Mouse (Mus musculus): Measurements from ENCODE around the gene Insig1.

Gene Insig1

DNA sequence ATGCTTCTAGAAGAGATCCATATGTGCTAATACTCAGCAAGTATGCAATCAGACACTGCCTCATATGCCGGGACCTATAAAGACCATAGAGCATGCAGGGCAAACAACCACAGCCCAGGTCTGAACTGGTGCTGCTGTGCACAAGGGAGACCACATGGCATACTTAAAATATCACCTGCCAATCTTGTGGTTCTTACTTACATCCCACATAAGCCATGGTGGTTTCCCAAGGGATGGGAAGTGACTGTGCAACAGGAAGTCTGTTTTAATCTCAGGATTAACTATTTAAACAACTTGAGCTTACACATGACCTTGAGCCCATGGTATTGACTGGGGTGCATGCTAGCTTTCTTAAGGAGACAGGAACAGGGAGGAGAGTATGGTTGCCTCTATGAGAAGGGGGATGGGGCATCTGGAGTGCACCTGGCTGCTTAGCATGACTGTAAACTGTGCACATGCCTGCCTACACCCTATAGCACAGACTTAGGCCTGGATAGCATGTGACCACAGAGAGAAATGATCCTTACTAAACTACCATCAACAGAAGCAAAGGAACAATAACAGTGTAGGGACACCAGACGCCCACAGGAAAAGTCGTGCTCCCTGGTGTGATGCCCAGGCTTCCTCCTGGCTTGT is 7.1 kb upstream of the Insig1 start:
- no peak for DNase-seq (ENCODE audit: extremely low read depth, low read depth, low spot score)

DNA sequence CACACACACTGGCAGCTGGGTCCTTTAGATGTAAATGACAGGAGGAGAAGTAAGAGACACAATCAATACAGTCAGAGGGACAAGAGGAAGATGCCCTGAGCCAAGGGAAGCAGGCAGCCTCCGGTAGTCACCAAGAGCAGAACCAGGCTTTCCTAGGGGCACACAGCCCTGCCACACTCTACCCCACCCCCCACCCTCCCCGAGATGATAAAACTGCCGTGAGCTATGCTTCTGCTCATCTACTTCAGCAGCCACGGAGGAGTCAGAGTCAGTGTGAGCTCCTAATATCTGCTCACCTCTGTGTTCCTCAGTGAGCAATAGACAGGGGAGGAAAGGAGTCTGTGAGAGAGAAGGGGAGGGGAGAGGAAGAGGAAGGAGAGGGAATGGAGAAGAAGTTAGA is 5.9 kb upstream of the Insig1 start:
- DNase-seq (ENCODE audit: extremely low read depth, low read depth, low spot score), result no peak

- no peak for DNase-seq (ENCODE audit: extremely low read depth, low read depth, low spot score)
Measured at GRCm38 (mm10) chr5:28066311-28066710, 4.9 kb upstream of the Insig1 start.

GRCm38 (mm10) chr5:28070149-28070827 is 875 bp upstream of the Insig1 start:
- no peak for DNase-seq (ENCODE audit: extremely low read depth, low read depth, low spot score)

GRCm38 (mm10) chr5:28071456-28072223 is 477 bp downstream of the Insig1 start:
- DNase-seq (ENCODE audit: extremely low read depth, low read depth, low spot score), result no peak

GRCm38 (mm10) chr5:28079431-28079830 is 8.3 kb downstream of the Insig1 start:
- DNase-seq (ENCODE audit: extremely low read depth, low read depth, low spot score), result no peak

DNA sequence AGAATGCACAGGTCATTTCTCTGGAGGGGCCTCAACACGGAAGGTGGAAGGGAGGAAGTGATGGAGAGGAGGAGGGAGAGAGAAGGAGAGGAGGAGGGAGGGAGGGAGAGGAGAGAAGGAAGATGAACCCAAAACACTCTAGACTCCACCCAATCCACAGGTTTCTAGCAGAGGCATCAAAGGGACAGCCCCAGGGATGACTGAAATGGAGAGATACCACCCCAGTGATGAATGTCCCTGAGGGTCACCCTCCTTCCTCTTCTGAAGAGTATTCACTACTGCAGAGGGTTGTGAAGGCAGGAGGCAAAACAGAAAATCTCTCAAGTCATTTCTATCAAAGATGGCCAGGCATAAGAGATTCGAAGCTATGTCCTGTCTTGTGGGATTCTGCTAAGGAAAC is 10.0 kb downstream of the Insig1 start:
- DNase-seq (ENCODE audit: extremely low read depth, low read depth, low spot score), result no peak

DNA sequence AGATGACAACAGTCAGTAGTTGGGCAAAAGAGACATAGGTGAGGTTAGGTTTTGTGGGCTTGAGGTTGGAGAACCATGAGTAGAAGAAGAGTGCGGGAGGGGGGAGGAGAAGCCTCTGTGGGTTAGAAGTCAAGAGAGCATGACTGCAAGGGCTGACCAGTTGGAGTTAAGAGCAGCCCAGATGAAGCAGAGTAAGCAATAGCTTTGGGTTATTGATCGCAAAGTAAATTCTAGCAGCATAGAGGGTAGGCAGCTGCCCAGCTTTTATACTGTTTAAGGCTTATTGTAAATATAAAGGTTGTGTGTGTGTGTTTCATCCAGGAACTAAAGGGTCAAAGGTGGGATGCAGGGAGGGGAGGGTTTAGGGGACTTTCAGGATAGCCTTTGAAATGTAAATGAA is 10.7 kb downstream of the Insig1 start:
- no peak for DNase-seq (ENCODE audit: extremely low read depth, low read depth, low spot score)

DNA sequence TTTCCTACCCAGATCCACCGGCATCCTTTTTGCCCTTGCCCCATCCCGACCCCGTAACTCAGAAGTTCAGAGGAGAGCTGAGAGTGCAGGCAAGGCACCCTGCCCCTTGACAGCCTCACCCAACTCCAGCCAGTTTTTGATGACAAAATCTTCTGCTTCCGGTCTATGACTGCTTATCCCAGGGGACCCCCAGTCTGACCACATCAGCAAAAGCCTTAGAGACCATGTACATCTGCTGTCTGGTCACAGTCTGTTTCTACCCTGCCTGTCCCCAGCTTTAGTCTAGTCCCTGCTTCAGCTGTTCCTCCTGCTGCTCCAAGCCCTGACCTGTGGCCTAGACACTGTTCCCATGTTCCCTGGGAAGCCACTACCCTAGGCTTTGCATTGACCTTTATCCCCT is 11.1 kb downstream of the Insig1 start:
- DNase-seq (ENCODE audit: extremely low read depth, low read depth, low spot score), result no peak

DNA sequence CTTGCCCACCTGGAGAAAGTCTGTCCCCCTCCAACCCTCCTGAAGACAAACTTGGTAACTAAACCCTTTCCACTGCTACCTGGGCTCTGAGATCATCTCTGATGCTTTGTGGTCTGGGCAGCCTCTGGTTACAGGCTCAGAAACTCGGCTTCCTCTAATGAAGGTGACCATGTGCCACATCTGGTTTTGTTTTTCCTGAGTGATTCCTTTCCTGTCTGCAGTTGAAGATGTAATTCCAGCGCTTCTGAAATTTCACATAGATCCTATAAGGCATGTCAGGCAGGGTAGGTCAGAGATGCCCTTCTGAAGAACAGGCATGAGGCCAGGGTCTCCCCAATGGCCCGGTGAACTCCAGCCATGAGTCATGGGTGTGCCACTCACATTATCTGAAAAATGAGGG is 11.6 kb downstream of the Insig1 start:
- no peak for DNase-seq (ENCODE audit: extremely low read depth, low read depth, low spot score)

- DNase-seq (ENCODE audit: extremely low read depth, low read depth, low spot score), result no peak
Measured at GRCm38 (mm10) chr5:28084743-28085142, 13.6 kb downstream of the Insig1 start.

- no peak for DNase-seq (ENCODE audit: extremely low read depth, low read depth, low spot score)
Measured at GRCm38 (mm10) chr5:28090547-28090946, 19.4 kb downstream of the Insig1 start.

GRCm38 (mm10) chr5:28092327-28092726 is 21.2 kb downstream of the Insig1 start:
- DNase-seq (ENCODE audit: extremely low read depth, low read depth, low spot score), result no peak

- DNase-seq (ENCODE audit: extremely low read depth, low read depth, low spot score), result no peak
Measured at GRCm38 (mm10) chr5:28093874-28094273, 22.7 kb downstream of the Insig1 start.

GRCm38 (mm10) chr5:28094393-28094792 is 23.2 kb downstream of the Insig1 start:
- DNase-seq (ENCODE audit: extremely low read depth, low read depth, low spot score), result no peak

DNA sequence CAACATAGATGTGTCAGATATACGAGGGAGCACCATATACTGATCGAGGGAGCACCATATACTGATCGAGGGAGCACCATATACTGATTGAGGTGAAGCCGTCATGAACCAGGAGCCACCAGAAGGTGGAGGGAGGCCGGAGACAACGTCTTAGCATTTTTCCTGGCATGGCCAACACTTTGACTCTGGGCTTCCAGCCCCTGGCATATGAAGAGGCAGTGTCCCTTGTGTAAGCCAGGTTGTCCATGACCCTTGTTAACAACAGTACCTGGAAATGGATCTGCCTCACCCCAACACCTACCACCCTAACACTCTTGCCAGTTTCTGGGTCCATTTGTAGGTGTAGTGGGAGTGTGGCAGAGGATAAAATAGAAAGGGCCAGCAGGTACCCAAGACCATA is 23.7 kb downstream of the Insig1 start:
- no peak for DNase-seq (ENCODE audit: extremely low read depth, low read depth, low spot score)

DNA sequence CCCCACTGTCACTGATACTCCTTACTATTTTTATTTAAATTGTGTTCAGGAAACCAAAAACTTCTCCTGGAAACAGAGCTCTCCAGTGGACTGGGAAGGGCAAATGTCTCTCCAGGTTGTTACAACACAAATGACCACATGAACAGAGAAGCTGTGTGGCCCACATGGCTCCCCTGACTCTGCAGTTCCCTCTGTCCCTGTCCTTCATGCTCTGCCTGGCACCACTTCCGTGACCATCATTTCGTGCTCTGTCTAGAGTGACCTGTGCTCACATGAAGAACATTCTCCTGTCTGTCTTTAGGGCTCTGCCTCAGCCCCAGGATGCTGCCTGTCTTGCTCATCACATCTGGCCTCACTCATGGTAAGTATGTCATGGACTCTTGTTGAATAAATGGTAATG is 24.5 kb downstream of the Insig1 start:
- no peak for DNase-seq (ENCODE audit: extremely low read depth, low read depth, low spot score)

- no peak for DNase-seq (ENCODE audit: extremely low read depth, low read depth, low spot score)
Measured at GRCm38 (mm10) chr5:28106966-28107365, 35.8 kb downstream of the Insig1 start.

- DNase-seq (ENCODE audit: extremely low read depth, low read depth, low spot score), result no peak
Measured at GRCm38 (mm10) chr5:28107974-28108373, 36.8 kb downstream of the Insig1 start.

GRCm38 (mm10) chr5:28110881-28111280 is 39.7 kb downstream of the Insig1 start:
- no peak for DNase-seq (ENCODE audit: extremely low read depth, low read depth, low spot score)

DNA sequence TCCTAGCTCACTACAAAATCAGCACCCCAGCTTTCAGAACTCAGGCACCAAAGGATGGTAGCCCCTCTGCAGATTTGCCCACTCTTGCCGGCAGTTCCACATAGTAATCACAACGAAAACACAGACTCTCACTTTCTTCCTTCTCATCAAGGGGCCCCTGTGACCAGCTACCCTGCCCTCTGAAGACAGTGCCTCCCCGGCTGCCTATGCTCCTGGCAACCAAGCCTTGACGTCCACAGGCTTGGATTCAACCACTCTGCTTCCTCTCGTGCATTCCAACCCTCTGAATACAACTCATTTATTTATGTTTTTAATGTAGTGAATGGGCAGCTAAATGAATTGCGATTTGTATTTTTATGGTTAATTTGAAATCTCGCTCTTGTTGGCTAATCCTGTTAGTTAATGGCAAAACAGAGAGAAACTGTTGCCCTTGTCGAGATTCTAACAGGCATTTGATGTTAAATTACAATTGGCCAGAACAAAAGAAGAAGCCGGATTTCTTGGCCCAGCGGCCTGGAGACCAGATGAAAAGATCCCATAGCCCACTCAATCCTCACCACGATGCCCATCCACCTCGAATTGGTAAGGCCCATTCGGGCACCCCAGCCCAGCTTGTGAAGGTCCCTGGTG is 46.2 kb downstream of the Insig1 start:
- DNase-seq (ENCODE audit: extremely low read depth, low read depth, low spot score), result no peak
